Mouse (Mus musculus) frontal cortex, postnatal 25 days (tissue): Measurements from ENCODE around the gene Gm11213.

ENCODE experiments used
- DNase-seq, 2 experiments: peaks; one replicate each; pipeline ENCODE4 v3.0.0; 2022; ENCODE audit warnings: low spot score in 2 of 2

Gm11213 gene

GRCm38 (mm10) chr4:63604945-63605344, at the start of gene Gm11213:
Gene Gm11213 (minus strand): TSS chr4:63605261.
- no peak for DNase-seq

- no peak for DNase-seq
Observed at GRCm38 (mm10) chr4:63654381-63654780, 49.3 kb upstream of the Gm11213 start.

- no peak for DNase-seq
Observed at GRCm38 (mm10) chr4:63643956-63644726, 39.1 kb upstream of the Gm11213 start.

- DNase-seq: no peak
Observed at GRCm38 (mm10) chr4:63639842-63640241, 34.8 kb upstream of the Gm11213 start.

GRCm38 (mm10) chr4:63638603-63639002, 33.5 kb upstream of the Gm11213 start:
- no peak for DNase-seq

GRCm38 (mm10) chr4:63633181-63633580, 28.1 kb upstream of the Gm11213 start:
- no peak for DNase-seq

GRCm38 (mm10) chr4:63627111-63627510, 22.1 kb upstream of the Gm11213 start:
- no peak for DNase-seq

- DNase-seq: no peak
Observed at GRCm38 (mm10) chr4:63625563-63626080, 20.6 kb upstream of the Gm11213 start.

- no peak for DNase-seq
Observed at GRCm38 (mm10) chr4:63622378-63622835, 17.3 kb upstream of the Gm11213 start, which contains the start of gene Tex48. Gene Tex48 (minus strand): TSS chr4:63622428.

- no peak for DNase-seq
Observed at GRCm38 (mm10) chr4:63621861-63622260, 16.8 kb upstream of the Gm11213 start.

- no peak for DNase-seq
Observed at GRCm38 (mm10) chr4:63608391-63608790, 3.3 kb upstream of the Gm11213 start.

- no peak for DNase-seq
Observed at GRCm38 (mm10) chr4:63605968-63606367, 907 bp upstream of the Gm11213 start.

GRCm38 (mm10) chr4:63605545-63605944, 484 bp upstream of the Gm11213 start:
- no peak for DNase-seq

GRCm38 (mm10) chr4:63601263-63601662, 3.8 kb downstream of the Gm11213 start:
- no peak for DNase-seq

- no peak for DNase-seq
Observed at GRCm38 (mm10) chr4:63600786-63601185, 4.3 kb downstream of the Gm11213 start.

GRCm38 (mm10) chr4:63596010-63596409, 9.1 kb downstream of the Gm11213 start:
- DNase-seq: no peak

- DNase-seq: no peak
Observed at GRCm38 (mm10) chr4:63595259-63595658, 9.8 kb downstream of the Gm11213 start.

- no peak for DNase-seq
Observed at GRCm38 (mm10) chr4:63594459-63595110, 10.5 kb downstream of the Gm11213 start.

GRCm38 (mm10) chr4:63590538-63590937, 14.5 kb downstream of the Gm11213 start:
- no peak for DNase-seq

- no peak for DNase-seq
Observed at GRCm38 (mm10) chr4:63589987-63590386, 15.1 kb downstream of the Gm11213 start.

GRCm38 (mm10) chr4:63586240-63586639, 18.8 kb downstream of the Gm11213 start:
- DNase-seq: no peak

GRCm38 (mm10) chr4:63585216-63585615, 19.8 kb downstream of the Gm11213 start:
- no peak for DNase-seq

GRCm38 (mm10) chr4:63582580-63582979, 22.5 kb downstream of the Gm11213 start:
- no peak for DNase-seq
